Mouse (Mus musculus): ENCODE results near the gene Agtrap. TPM values are rescaled to one million over a fixed set of nuclear protein-coding genes. Genes with fewer than 3 reads are reported as not detected.
A peak's percentile ranks its signal among the peaks of the same experiment; 100 is the strongest.

The Agtrap gene
- polyA plus RNA-seq, 1 experiment, result 16.5 TPM

DNA sequence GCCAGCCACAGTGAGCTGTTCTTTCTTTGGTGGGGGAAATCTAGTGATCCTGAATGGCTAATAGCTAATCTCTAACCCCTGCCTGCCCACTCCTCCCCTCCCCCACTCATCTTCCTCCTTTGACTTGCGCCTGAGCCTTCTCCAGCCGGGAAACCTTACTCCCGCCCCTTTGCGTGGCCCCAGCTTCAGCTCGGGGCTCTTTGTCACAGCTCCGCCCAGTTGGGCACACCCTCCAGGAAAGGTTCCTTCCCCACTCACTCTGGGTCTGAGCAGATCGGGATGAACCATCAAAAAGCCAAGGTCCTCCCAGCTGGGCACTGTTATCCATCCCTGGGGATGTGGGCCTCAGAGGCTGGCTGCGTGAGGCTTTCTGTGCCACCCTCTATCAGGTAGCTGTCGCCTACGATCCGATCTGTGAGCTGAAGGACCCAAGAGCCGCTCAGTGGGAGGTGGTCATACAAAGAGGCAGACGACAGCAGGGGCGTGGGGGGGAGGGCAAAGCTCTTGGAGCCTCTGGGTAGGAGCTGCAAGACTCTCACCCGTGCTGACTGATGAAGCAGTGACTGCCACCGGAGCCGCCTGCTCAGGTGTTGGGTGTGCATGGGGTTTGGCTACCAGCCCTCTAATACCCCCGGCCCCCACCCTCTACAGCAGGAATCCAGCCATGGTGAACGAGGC, 46.8 kb downstream of the Agtrap start:
- no peaks in the 10 kb centered on the region for H3K9me3 ChIP-seq
- peaks cover 42% of the 10 kb centered on the region for H3K36me3 ChIP-seq (replicated peaks; ENCODE audit: low read length)
- H3K27me3 ChIP-seq (replicated peaks), result peaks cover 41% of the 10 kb centered on the region
- TF ChIP-seq FLI1 (IDR thresholded peaks at IDR 0.05; ENCODE audit: low read length) (no peak), GATA1 (IDR thresholded peaks at IDR 0.05; ENCODE audit: borderline replicate concordance, low read length) (no peak)
- peak overlapping the region; percentile 87 for H3K4me3 ChIP-seq (replicated peaks)
- H3K4me1 ChIP-seq, result peaks cover 68% of the 10 kb centered on the region

DNA sequence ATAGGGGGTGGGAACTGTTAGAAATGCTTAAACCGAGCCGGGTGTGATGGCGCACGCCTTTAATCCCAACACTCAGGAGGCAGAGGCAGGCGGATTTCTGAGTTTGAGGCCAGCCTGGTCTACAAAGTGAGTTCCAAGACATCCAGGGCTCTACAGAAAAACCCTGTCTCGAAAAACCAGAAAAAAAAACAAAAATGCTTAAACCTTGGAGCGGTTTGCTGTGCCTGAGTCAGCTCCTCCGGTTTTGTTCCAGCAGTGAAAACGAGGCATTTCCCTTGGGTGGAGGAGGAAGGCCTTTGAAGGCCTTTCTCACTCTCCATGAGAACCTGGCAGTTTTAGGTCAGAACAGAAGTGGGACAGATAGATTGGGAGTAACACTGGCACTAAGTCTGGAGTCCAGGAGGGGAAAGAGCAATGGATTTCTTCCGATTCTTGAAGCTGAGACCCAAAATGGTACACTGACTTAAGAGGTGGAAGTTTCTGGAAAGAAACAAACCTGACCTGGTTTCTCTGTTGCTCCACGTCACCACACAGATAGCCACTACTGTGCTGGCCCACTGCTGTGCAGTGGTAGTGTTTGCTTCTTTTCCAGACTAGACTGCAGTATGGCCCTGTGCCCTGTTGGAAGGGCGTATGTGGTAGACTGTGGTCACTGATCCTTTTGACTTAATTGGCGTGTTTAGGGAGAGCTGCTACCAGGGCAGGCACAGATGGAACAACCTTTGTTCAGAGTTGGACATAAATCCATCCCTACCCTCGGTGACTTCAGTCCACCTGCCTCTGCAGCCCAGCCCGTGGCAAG, 47.6 kb downstream of the Agtrap start:
- H3K36me3 ChIP-seq (replicated peaks; ENCODE audit: low read length), result peaks cover 38% of the 10 kb centered on the region
- H3K4me3 ChIP-seq (replicated peaks), result peak overlapping the region; percentile 99
- H3K27me3 ChIP-seq (replicated peaks), result peaks cover 39% of the 10 kb centered on the region
- no peaks in the 10 kb centered on the region for H3K9me3 ChIP-seq
- no peak for TF ChIP-seq FLI1 (IDR thresholded peaks at IDR 0.05; ENCODE audit: low read length)
- TF ChIP-seq GATA1 (IDR thresholded peaks at IDR 0.05; ENCODE audit: borderline replicate concordance, low read length), result no peak
- H3K4me1 ChIP-seq, result peaks cover 60% of the 10 kb centered on the region

DNA sequence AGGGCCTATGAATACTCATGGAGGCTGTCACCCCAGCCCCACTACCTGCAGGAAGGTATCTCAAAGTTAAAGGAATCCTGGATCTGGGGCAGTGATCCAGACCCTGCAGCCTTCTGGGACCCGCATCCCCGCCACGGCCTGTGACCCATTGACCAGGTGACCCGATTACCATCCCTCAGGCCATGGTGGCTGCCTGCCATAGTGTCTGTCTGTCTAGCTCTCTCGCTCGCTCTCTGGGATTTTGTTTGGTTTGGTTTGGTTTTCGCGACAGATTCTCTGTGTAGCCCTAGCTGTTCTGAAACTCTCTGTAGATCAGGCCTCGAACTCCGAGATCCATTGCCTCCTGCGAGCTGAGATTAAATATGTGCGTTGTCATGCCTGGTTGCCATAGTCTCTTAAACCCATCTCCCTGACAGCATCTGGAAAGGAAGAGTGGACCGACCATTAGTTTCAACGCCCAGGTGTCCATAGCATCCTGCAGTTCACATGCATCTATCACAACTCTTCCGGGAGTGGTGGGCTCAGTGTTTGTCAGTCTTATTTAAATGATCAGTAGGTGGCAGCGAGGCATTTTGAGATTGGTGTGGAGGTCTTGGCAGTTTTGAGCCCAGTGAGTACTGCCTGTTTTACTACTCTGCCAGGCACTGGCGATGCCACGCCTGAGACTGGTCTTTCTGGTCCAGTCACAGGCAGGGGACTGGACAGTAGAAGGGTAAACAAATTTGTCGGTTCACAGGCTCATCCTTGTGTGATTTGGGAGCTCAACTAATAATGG, 48.4 kb downstream of the Agtrap start:
- Histone ChIP-seq H3K36me3 (replicated peaks; ENCODE audit: low read length) (peaks cover 38% of the 10 kb centered on the region), H3K9me3 (no peaks in the 10 kb centered on the region), H3K27me3 (replicated peaks) (peaks cover 31% of the 10 kb centered on the region), H3K4me1 (peaks cover 59% of the 10 kb centered on the region), H3K4me3 (replicated peaks) (peak overlapping the region; percentile 99)
- TF ChIP-seq GATA1 (IDR thresholded peaks at IDR 0.05; ENCODE audit: borderline replicate concordance, low read length) (no peak), FLI1 (IDR thresholded peaks at IDR 0.05; ENCODE audit: low read length) (no peak)

DNA sequence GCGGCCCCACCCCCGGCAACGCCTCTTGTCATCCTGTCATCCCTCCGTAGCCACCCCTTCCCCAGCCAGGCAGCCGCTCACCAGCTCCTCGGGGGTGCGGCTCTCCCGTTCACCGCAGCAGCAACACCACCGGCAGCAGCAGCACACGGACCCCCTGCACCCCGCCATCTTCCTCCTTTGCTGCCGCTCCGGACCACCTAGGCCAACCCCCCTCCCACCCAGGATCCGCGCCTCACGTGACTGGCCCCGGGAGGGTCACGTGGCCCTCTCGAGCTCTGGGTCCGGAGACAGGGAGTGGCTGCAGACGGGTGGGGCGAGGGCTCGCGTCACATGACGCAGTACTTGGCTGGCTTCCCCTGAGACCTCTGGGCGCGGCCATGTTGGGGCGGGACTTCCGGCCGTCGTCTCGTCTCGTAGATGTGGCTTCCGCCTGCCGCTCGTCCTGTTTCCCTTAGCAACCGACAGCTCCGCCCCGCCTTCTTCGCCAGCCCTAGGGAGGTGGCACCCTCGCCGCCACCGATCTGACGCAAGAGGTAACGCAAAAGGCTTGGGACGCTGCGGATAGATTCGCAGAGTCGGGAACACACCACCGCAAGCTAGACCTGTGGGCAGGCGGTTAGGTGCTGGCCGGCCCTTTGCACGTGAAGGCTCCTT, 49.1 kb downstream of the Agtrap start, which contains the start of the genes Clcn6 and Mthfr:
Gene Clcn6 (minus strand): TSS at position 222 of the 654 bp plus-strand sequence.
Gene Mthfr (plus strand): TSS at position 478 of the 654 bp plus-strand sequence.
- H3K27me3 ChIP-seq (replicated peaks), result peaks cover 26% of the 10 kb centered on the region
- TF ChIP-seq GATA1 (IDR thresholded peaks at IDR 0.05; ENCODE audit: borderline replicate concordance, low read length), result no peak
- no peak for TF ChIP-seq FLI1 (IDR thresholded peaks at IDR 0.05; ENCODE audit: low read length)
- peaks cover 31% of the 10 kb centered on the region for H3K36me3 ChIP-seq (replicated peaks; ENCODE audit: low read length)
- H3K4me1 ChIP-seq, result peaks cover 61% of the 10 kb centered on the region
- H3K4me3 ChIP-seq (replicated peaks), result peak within 1 kb of the TSS; percentile 99
- H3K9me3 ChIP-seq, result no peaks in the 10 kb centered on the region

DNA sequence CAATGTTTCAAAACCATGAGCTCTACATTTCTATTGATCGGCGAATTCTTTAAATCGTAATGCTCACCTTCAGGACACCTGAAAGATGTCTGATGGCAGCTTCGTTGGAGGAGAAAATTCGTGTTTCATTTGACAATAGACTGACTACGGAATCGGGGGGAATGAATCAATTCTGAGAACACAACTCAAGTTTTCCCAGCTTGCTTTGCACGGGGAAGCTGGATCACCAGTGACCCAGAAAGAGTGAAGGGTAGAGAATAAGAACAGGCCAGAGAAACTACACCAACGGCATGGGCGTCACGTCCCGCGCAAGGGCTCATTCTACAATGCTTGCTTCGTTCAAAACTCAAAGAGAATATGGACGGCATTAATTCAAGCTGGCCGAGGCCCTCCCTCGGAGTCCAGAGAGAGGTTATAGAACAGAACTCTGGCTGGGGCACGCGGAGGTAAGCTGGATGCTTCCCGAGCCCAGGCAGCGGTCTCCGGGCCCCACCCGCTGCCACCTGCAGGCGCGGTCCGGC, 49.7 kb downstream of the Agtrap start:
- Histone ChIP-seq H3K9me3 (no peaks in the 10 kb centered on the region), H3K36me3 (replicated peaks; ENCODE audit: low read length) (peaks cover 28% of the 10 kb centered on the region), H3K4me3 (replicated peaks) (peak overlapping the region; percentile 99), H3K4me1 (peaks cover 61% of the 10 kb centered on the region), H3K27me3 (replicated peaks) (peaks cover 25% of the 10 kb centered on the region)
- no peak for TF ChIP-seq GATA1 (IDR thresholded peaks at IDR 0.05; ENCODE audit: borderline replicate concordance, low read length)
- TF ChIP-seq FLI1 (IDR thresholded peaks at IDR 0.05; ENCODE audit: low read length), result no peak

DNA sequence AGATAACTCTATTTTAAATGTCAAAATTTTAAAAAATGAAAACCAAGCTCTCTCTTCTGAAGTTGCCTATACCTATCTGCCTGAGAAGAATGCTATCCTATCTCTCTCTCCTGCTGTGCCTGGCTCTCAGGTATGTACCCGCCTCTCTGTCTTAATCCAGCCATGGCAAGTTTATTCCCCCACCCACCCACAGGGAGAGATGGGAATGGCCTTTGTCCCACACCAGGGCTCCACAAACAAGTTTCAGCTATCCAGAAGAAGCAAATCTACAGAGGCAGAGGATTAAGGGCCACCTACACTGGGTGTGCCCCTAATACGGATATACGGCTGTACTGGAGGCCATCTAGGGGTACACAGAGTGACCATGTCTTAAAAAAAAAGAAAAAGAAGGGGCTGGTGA, 52.4 kb downstream of the Agtrap start:
- H3K27me3 ChIP-seq (replicated peaks), result peaks cover 3% of the 10 kb centered on the region
- peaks cover 47% of the 10 kb centered on the region for H3K4me1 ChIP-seq
- TF ChIP-seq GATA1 (IDR thresholded peaks at IDR 0.05; ENCODE audit: borderline replicate concordance, low read length) (no peak), FLI1 (IDR thresholded peaks at IDR 0.05; ENCODE audit: low read length) (no peak)
- H3K4me3 ChIP-seq (replicated peaks), result no peak overlapping the region
- no peaks in the 10 kb centered on the region for H3K9me3 ChIP-seq
- peaks cover 31% of the 10 kb centered on the region for H3K36me3 ChIP-seq (replicated peaks; ENCODE audit: low read length)

DNA sequence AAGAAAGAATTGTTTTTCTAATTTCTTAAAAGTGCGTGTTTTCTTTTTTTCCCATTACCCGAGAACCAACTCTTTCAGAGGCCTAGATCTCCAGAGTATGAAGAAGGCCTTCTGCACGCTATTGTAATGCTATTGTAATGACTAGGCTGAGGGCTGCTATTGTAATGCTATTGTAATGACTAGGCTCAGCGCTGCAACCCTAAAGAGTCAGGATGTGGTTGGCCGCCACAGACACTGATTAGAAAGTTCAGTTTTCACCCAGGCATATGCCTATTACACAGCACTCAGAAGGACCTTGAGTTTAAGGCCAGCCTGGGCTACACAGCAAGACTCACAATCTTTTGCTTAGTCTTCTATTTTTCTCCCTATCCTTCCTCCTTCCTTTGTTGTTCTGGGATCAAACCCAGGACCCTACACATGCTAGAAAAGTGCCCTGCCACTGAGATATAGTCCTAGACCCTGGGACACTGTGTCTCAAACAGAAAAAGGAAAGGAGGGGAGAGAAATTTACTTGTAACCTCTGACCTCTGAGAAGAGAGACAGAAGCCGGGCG, 53.9 kb downstream of the Agtrap start:
- Histone ChIP-seq H3K4me1 (peaks cover 33% of the 10 kb centered on the region), H3K4me3 (replicated peaks) (no peak overlapping the region), H3K27me3 (replicated peaks) (no peaks in the 10 kb centered on the region), H3K36me3 (replicated peaks; ENCODE audit: low read length) (peaks cover 40% of the 10 kb centered on the region), H3K9me3 (no peaks in the 10 kb centered on the region)
- TF ChIP-seq FLI1 (IDR thresholded peaks at IDR 0.05; ENCODE audit: low read length), result no peak
- TF ChIP-seq GATA1 (IDR thresholded peaks at IDR 0.05; ENCODE audit: borderline replicate concordance, low read length), result peak; percentile 21; the same call in 1 of the 3 replicates

DNA sequence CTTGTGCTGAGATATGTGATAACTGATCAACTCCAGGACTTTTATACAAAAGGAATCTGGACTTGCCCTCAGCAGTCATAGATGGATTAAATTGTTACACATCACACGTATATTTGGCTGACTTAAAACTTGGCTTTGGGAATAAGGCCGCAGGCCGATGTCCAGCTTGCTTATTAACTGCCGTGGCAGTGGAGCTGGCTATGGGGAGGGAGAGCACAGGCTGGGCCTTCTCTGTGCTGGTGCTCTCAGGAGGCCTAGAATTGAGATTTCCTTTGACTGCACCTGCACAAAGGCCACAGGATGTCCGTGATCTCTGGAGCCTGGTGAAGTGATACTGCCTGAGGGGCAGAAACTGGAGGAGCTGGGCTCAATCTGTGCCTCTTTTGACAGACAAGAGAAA, 57.3 kb downstream of the Agtrap start:
- peaks cover 62% of the 10 kb centered on the region for H3K36me3 ChIP-seq (replicated peaks; ENCODE audit: low read length)

More for the DNA sequence above, 57.3 kb downstream of the Agtrap start:
- TF ChIP-seq GATA1 (IDR thresholded peaks at IDR 0.05; ENCODE audit: borderline replicate concordance, low read length) (no peak), FLI1 (IDR thresholded peaks at IDR 0.05; ENCODE audit: low read length) (no peak)
- H3K4me1 ChIP-seq, result peaks cover 26% of the 10 kb centered on the region
- H3K9me3 ChIP-seq, result no peaks in the 10 kb centered on the region
- no peak overlapping the region for H3K4me3 ChIP-seq (replicated peaks)
- H3K27me3 ChIP-seq (replicated peaks), result no peaks in the 10 kb centered on the region
